Mouse (Mus musculus) bone marrow, adult 2 months (tissue): ENCODE results near the gene Insrr.

Source experiments
- CTCF ChIP-seq: fragments of 200-500 bp; IDR thresholded peaks from 2 replicates; pipeline ENCODE4 v1.5.1; 2011; ENCODE audit warnings: low read length, control low read depth; ENCODE audit not compliant: control insufficient read depth, insufficient read depth
- POLR2A ChIP-seq: fragments of 200-500 bp; IDR thresholded peaks from 2 replicates; pipeline ENCODE4 v1.6.1; 2011; ENCODE audit warnings: low read depth, mild to moderate bottlenecking, control low read depth, low read length, borderline replicate concordance; ENCODE audit not compliant: control insufficient read depth

- TF ChIP-seq CTCF (no peak), POLR2A (no peak)
Observed at GRCm38 (mm10) chr3:87801681-87802080, 4.9 kb downstream of the Insrr start.
